Mouse (Mus musculus): Measurements from ENCODE around the gene Itga6. TPM values are rescaled to one million over a fixed set of nuclear protein-coding genes. Genes with fewer than 3 reads are reported as not detected.

The Itga6 gene
- polyA plus RNA-seq, 1 experiment = 19.1 TPM

DNA sequence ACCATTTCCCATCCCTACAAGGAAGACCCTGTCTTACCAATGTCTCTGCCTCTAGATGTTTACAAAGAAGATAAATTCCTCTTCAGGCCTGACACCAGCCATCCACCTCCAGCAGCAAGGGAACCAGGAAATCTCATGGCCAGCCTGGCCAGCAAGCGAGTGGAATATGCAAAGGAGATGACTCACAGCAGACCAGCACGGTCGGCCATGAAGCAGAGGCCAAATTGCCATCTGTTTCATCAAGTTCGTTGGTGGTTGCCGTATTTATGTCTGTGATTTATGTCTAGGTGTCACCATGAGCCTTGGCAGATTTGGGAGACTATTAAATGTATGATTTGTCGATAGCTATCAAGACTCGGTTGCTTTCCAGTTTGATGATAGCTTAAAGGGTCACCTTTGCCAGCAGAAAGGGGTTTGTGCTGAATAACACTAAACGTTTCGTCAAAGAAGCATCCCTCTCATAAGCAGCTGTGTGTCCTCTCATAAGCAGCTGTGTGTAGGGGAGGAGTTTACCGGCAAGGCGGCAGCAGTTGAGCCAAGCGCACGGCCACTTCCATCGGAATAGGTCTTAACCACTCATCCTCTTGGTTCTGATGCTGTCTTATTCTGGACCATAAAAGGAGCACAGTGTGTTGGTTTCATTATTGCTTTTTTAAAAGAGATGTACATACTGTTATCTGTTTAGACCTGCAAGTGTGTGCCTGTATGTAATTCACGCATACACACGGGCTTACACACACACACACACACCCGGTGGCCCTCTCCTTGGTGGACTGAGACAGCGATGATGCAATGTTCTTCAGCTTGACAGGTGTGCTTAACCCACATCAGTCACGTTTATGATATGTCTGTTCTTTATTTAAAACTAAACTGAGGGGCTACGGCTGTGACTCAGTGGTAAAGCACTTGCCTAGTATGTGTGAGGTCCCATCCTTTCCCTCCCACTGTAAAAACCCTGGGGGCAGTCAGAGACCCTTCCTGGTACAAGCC is 14.5 kb upstream of the Itga6 start:
- H3K4me1 ChIP-seq (ENCODE audit: control insufficient read depth, insufficient read depth, insufficient read length) = peaks cover 2% of the 10 kb centered on the region; the same call in 1 of the 2 replicates
- H3K36me3 ChIP-seq (ENCODE audit: control insufficient read depth, insufficient read depth, low read length) = no peaks in the 10 kb centered on the region
- no peak overlapping the region for H3K27ac ChIP-seq (ENCODE audit: insufficient read depth, low read length)
- H3K4me3 ChIP-seq (ENCODE audit: extremely low read depth, insufficient read depth, insufficient read length) = no peak overlapping the region
- DNase-seq (ENCODE audit: low read depth in 1 of 2, low spot score in 2 of 2) = no peak
- no peak for TF ChIP-seq CTCF (IDR thresholded peaks at IDR 0.05; ENCODE audit: extremely low read depth, insufficient read depth, insufficient read length, insufficient replicate concordance)
- no peak for TF ChIP-seq POLR2A (IDR thresholded peaks at IDR 0.05; ENCODE audit: low read depth, low read length)
- 81% methylated on average over 20 of the region's 20 CpGs for WGBS
- no peaks in the 10 kb centered on the region for H3K27me3 ChIP-seq (ENCODE audit: control insufficient read depth, insufficient read depth, low read length)

DNA sequence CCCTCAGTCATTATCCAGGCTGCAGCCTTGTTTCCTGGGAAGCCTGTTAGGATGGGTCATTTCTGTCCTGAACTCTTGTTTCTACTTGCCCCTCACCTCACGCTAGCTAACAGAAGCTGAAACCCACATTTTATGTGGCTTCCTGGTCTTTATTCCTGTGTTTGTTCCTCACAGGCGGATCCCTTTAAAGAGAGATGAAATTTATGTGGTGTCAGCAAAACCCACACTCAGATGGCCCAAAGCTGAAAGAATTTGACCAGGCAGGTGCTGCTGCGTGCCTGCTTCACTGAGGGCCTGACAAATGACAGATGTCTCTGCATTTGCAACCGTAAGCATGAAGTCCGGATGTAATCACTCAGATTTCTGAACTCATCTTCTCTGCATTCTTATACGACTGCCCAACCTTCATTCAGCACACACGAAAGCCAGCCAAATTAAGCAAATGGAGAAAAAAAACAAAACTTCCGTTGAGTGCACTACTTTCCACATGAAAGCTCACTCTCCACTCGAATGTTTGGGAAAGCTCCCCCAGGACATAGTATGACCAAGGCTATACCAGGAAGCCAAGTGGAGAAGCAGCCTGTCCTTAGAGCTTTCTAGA is 10.5 kb upstream of the Itga6 start:
- Histone ChIP-seq H3K4me3 (ENCODE audit: extremely low read depth, insufficient read depth, insufficient read length) (no peak overlapping the region), H3K27ac (ENCODE audit: insufficient read depth, low read length) (0 out of 2 replicates have a peak overlapping the region, but pooled peaks have one; percentile 57), H3K4me1 (ENCODE audit: control insufficient read depth, insufficient read depth, insufficient read length) (peaks cover 2% of the 10 kb centered on the region; the same call in 1 of the 2 replicates), H3K27me3 (ENCODE audit: control insufficient read depth, insufficient read depth, low read length) (no peaks in the 10 kb centered on the region), H3K36me3 (ENCODE audit: control insufficient read depth, insufficient read depth, low read length) (no peaks in the 10 kb centered on the region)
- TF ChIP-seq CTCF (IDR thresholded peaks at IDR 0.05; ENCODE audit: extremely low read depth, insufficient read depth, insufficient read length, insufficient replicate concordance) (no peak), POLR2A (IDR thresholded peaks at IDR 0.05; ENCODE audit: low read depth, low read length) (no peak)
- no peak for DNase-seq (ENCODE audit: low read depth in 1 of 2, low spot score in 2 of 2)
- 26% methylated on average over 9 of the region's 9 CpGs for WGBS

DNA sequence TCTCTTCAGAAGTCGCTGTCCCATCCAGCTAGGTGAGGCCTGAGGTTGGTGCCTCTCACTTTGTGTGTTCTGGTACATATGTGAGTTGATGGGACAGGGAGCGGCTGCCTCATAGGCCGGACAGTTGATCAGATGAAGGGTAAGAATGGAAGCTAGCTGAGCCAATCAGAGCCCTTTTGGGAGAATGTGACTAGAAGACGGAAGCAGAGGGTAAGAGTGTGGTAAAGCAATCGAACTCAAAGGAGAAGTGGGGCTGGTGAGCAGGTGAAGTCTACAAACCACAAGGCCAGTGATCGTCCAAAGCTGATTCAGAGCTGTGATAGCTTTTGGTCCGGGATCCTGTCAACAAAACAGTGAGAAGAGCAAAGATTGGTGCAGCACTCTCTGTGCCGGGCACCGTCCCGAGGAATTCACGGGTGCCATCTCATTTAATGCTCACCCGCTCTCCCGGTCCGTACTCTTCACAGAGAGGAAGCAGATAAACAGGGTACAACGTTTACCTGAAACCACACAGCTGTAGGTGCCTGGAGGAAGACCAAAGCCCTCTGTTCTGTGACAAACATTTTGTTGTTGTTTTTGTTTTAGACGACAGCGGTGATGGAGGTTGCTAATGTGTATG is 9.8 kb upstream of the Itga6 start:
- peak overlapping the region; percentile 31; the same call in 1 of the 2 replicates for H3K4me3 ChIP-seq (ENCODE audit: extremely low read depth, insufficient read depth, insufficient read length)
- DNase-seq (ENCODE audit: low read depth in 1 of 2, low spot score in 2 of 2) = peak in 1 of 2 experiments; percentile 15
- no peaks in the 10 kb centered on the region for H3K27me3 ChIP-seq (ENCODE audit: control insufficient read depth, insufficient read depth, low read length)
- H3K36me3 ChIP-seq (ENCODE audit: control insufficient read depth, insufficient read depth, low read length) = no peaks in the 10 kb centered on the region
- WGBS = 25% methylated on average over 17 of the region's 17 CpGs
- peaks cover 2% of the 10 kb centered on the region; the same call in 1 of the 2 replicates for H3K4me1 ChIP-seq (ENCODE audit: control insufficient read depth, insufficient read depth, insufficient read length)
- H3K27ac ChIP-seq (ENCODE audit: insufficient read depth, low read length) = peak overlapping the region; percentile 57; the same call in 1 of the 2 replicates
- TF ChIP-seq POLR2A (IDR thresholded peaks at IDR 0.05; ENCODE audit: low read depth, low read length) (no peak), CTCF (IDR thresholded peaks at IDR 0.05; ENCODE audit: extremely low read depth, insufficient read depth, insufficient read length, insufficient replicate concordance) (no peak)

GRCm38 (mm10) chr2:71736213-71736612 is 9.2 kb upstream of the Itga6 start:
- DNase-seq (ENCODE audit: low read depth in 1 of 2, low spot score in 2 of 2) = no peak
- TF ChIP-seq CTCF (IDR thresholded peaks at IDR 0.05; ENCODE audit: extremely low read depth, insufficient read depth, insufficient read length, insufficient replicate concordance) = no peak
- TF ChIP-seq POLR2A (IDR thresholded peaks at IDR 0.05; ENCODE audit: low read depth, low read length) = no peak
- WGBS = 96% methylated on average over 2 of the region's 2 CpGs

GRCm38 (mm10) chr2:71739173-71739860 is 6.1 kb upstream of the Itga6 start:
- Histone ChIP-seq H3K4me1 (ENCODE audit: control insufficient read depth, insufficient read depth, insufficient read length) (peaks cover 4% of the 10 kb centered on the region; the same call in 1 of the 2 replicates), H3K36me3 (ENCODE audit: control insufficient read depth, insufficient read depth, low read length) (no peaks in the 10 kb centered on the region), H3K27me3 (ENCODE audit: control insufficient read depth, insufficient read depth, low read length) (no peaks in the 10 kb centered on the region), H3K4me3 (ENCODE audit: extremely low read depth, insufficient read depth, insufficient read length) (no peak overlapping the region), H3K27ac (ENCODE audit: insufficient read depth, low read length) (no peak overlapping the region)
- TF ChIP-seq CTCF (IDR thresholded peaks at IDR 0.05; ENCODE audit: extremely low read depth, insufficient read depth, insufficient read length, insufficient replicate concordance) (no peak), POLR2A (IDR thresholded peaks at IDR 0.05; ENCODE audit: low read depth, low read length) (no peak)
- 87% methylated on average over 9 of the region's 9 CpGs for WGBS
- DNase-seq (ENCODE audit: low read depth in 1 of 2, low spot score in 2 of 2) = no peak

More at GRCm38 (mm10) chr2:71736213-71736612, 9.2 kb upstream of the Itga6 start:
- Histone ChIP-seq H3K4me1 (ENCODE audit: control insufficient read depth, insufficient read depth, insufficient read length) (peaks cover 2% of the 10 kb centered on the region; the same call in 1 of the 2 replicates), H3K27me3 (ENCODE audit: control insufficient read depth, insufficient read depth, low read length) (no peaks in the 10 kb centered on the region), H3K27ac (ENCODE audit: insufficient read depth, low read length) (no peak overlapping the region), H3K36me3 (ENCODE audit: control insufficient read depth, insufficient read depth, low read length) (no peaks in the 10 kb centered on the region), H3K4me3 (ENCODE audit: extremely low read depth, insufficient read depth, insufficient read length) (no peak overlapping the region)

- Histone ChIP-seq H3K27ac (ENCODE audit: insufficient read depth, low read length) (no peak overlapping the region), H3K36me3 (ENCODE audit: control insufficient read depth, insufficient read depth, low read length) (no peaks in the 10 kb centered on the region), H3K4me1 (ENCODE audit: control insufficient read depth, insufficient read depth, insufficient read length) (peaks cover 8% of the 10 kb centered on the region; the same call in 1 of the 2 replicates), H3K4me3 (ENCODE audit: extremely low read depth, insufficient read depth, insufficient read length) (no peak overlapping the region), H3K27me3 (ENCODE audit: control insufficient read depth, insufficient read depth, low read length) (no peaks in the 10 kb centered on the region)
- TF ChIP-seq CTCF (IDR thresholded peaks at IDR 0.05; ENCODE audit: extremely low read depth, insufficient read depth, insufficient read length, insufficient replicate concordance) (no peak), POLR2A (IDR thresholded peaks at IDR 0.05; ENCODE audit: low read depth, low read length) (no peak)
- 88% methylated on average over 4 of the region's 4 CpGs for WGBS
- DNase-seq (ENCODE audit: low read depth in 1 of 2, low spot score in 2 of 2) = no peak
These were observed 2.9 kb upstream of the Itga6 start for GRCm38 (mm10) chr2:71742557-71742956.
